In genomic region chr6:91617685-91618084, GRCm38 (mm10) we compare ENCODE assay signal across 8 mouse cellular contexts.
A peak's percentile ranks its signal among the peaks of the same experiment; 100 is the strongest.
DNase-seq lines count a peak whose midpoint lies in the region; ATAC-seq and TF ChIP-seq lines count a peak whose summit lies in the region.

No protein-coding gene starts in this region.

- DNase-seq in cerebellum, postnatal 10 days, result peak; percentile 27 to 36
- DNase-seq in cerebellum, adult 11 months, result no peak
- peak; percentile 18 for DNase-seq in brain, embryonic 14.5 days (ENCODE audit: low read depth)
- DNase-seq in left cerebral cortex, adult 8-10 months (ENCODE audit: low spot score in 2 of 2), result no peak
- no peak for DNase-seq in natural killer cell, adult 2 months (ENCODE audit: low spot score in 2 of 2)
- DNase-seq in c-Kit-positive CD71-positive TER-119-positive erythroid progenitor cells, embryonic 14.5 days (ENCODE audit: low spot score), result no peak

- no peak overlapping the region for H3K4me3 ChIP-seq in intestine, embryonic 15.5 days (replicated peaks)

- no peaks in the 10 kb centered on the region for H3K9me3 ChIP-seq in intestine, embryonic 15.5 days

- H3K4me1 ChIP-seq in intestine, embryonic 15.5 days (replicated peaks), result peaks cover 10% of the 10 kb centered on the region; the same call in 1 of the 2 replicates

- 74% methylated on average over 10 of the region's 10 CpGs for WGBS in intestine, embryonic 15.5 days

- no peaks in the 10 kb centered on the region for H3K36me3 ChIP-seq in intestine, embryonic 15.5 days

- peak overlapping the region; percentile 59 for H3K4me2 ChIP-seq in intestine, embryonic 15.5 days (replicated peaks)

- TF ChIP-seq POLR2A in brain, embryonic 14.5 days (IDR thresholded peaks at IDR 0.05; ENCODE audit: borderline replicate concordance, extremely low read depth, insufficient read depth, insufficient read length, poor library complexity, severe bottlenecking), result no peak

- no peak overlapping the region for H3K9ac ChIP-seq in intestine, embryonic 15.5 days

- no peak overlapping the region for H3K27ac ChIP-seq in intestine, embryonic 15.5 days

- ATAC-seq in intestine, embryonic 15.5 days, result peak; percentile 7; the same call in 1 of the 2 replicates
- ATAC-seq in megakaryocyte progenitor cell, adult 5-6 weeks (replicated peaks; ENCODE audit: poor library complexity), result peak; percentile 57

- no peaks in the 10 kb centered on the region for H3K27me3 ChIP-seq in intestine, embryonic 15.5 days (replicated peaks)

- no peak for TF ChIP-seq CTCF in brain, embryonic 14.5 days (IDR thresholded peaks at IDR 0.05; ENCODE audit: borderline replicate concordance, extremely low read depth, insufficient read depth, insufficient read length)

Comparison
In these comparisons a context has a peak if more than half of its experiments do, and no peak if none do; other contexts are left out.
1. DNase-seq: peak in cerebellum, postnatal 10 days (2 of 2) and brain, embryonic 14.5 days (single experiment); none in cerebellum, adult 11 months (single experiment), left cerebral cortex, adult 8-10 months (0 of 2), natural killer cell, adult 2 months (0 of 2) and c-Kit-positive CD71-positive TER-119-positive erythroid progenitor cells, embryonic 14.5 days (single experiment).